Mouse (Mus musculus): ENCODE data around the gene Cry1.

- TF ChIP-seq CTCF (IDR thresholded peaks at IDR 0.05; ENCODE audit: insufficient read depth, low read length) = no peak
- TF ChIP-seq POLR2A (IDR thresholded peaks at IDR 0.05; ENCODE audit: borderline replicate concordance, extremely low read depth, low read depth, low read length) = no peak
Measured at GRCm38 (mm10) chr10:85185639-85186498, 1.0 kb upstream of the Cry1 start.
